Mouse (Mus musculus) mesoderm, embryonic 11.5 days (tissue): ENCODE results near the gene Abhd17c.
"Not testable (repeated sequence)": the region's sequence is repeated elsewhere in the genome, so short reads cannot be mapped to it uniquely, and the experiment has no call there.

Experiments used
- DNase-seq: peaks from one replicate; pipeline ENCODE4 v3.0.0-alpha.2; 2012; ENCODE audit warnings: low read depth, low spot score

The Abhd17c gene

DNA sequence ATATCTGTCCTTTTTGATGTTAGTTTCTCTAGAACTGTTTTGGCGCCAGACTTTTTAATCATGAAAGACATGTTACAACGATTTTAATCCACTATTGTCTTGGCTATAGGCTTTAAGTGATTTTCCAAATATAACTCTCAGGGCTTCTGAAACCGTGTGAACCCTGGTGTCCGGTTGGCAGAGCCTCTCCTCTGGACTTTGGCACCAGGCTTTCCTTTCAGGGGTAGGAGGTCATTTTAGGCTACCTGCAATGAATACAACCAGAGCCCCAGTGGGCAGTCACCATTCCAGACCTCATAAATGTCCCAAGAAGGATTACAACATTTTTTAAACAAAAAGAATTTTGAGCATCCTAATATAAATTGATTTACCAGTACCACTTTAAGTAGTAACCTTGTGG lies 1.1 kb upstream of the Abhd17c start:
- no peak for DNase-seq

GRCm38 (mm10) chr7:84152374-84152773 lies 681 bp upstream of the Abhd17c start:
- no peak for DNase-seq

GRCm38 (mm10) chr7:84151960-84152334 lies 254 bp upstream of the Abhd17c start:
- peak; percentile 96 for DNase-seq

DNA sequence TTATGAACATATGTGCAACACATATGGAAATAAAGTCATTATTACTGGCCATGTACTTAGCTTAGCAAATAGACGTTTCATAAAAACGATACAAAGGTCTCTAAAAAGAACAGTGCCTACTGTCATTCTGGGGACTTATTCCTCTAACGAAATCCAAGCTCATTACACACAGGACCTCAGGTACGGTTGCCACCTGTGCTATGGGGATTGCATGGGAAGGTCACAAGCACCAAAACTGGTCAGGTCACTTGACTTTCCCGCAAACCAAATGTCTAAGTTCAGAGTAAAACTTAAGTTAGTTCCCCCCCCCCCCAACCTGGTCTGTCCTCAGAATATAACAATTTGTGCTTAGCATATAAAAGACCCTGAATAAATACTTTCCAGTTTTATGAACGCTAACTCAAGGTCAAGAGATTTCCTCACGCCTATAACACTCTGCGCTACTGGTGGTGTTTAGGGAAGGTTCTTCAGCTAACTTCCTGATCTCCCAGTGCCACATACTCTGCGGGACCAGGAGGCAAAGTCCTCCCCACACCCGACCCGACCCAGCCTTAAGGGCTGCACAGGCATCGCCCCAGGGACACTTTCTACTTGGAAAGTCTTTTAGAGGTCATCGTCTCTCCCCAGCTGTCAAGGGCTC lies 1.2 kb downstream of the Abhd17c start:
- DNase-seq, result no peak

GRCm38 (mm10) chr7:84149821-84150220 lies 1.9 kb downstream of the Abhd17c start:
- no peak for DNase-seq

DNA sequence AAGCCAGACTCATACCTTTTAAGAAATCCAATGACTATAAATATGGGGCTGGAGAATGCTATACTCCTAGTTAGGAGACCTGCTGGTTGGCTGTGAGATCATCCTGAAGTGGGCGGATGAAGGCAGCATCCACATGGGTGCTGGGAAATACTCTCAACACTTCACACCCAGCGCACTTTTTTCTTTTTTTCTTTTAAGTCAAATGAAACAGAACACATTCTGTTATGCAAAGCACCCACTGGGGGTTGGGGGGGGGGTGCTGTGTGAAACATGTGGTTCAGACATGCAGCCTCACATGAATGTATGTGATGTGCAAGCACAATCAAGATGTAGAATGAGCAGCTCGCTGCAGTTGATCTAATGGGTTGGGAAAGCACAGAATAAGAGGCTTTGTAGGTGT lies 2.8 kb downstream of the Abhd17c start:
- no peak for DNase-seq

DNA sequence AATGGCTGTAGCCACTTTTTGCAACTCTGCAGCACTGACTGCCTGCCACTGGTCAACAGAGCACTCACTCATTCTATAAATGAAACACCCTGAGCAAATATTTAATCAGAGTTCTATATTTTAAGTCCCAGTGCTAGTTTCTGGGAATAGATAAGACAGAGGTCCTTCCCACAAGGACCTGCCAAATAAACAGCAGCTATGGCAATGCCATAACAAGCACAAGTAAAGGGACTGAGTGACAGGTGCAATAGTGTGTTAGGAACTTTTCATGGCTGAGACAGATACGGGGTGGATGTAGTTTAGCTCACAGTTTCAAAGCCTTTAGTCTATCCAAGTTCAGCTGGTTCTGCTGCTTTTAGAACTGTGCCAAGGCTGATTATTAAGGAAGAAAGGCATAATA lies 3.9 kb downstream of the Abhd17c start:
- DNase-seq, result no peak

DNA sequence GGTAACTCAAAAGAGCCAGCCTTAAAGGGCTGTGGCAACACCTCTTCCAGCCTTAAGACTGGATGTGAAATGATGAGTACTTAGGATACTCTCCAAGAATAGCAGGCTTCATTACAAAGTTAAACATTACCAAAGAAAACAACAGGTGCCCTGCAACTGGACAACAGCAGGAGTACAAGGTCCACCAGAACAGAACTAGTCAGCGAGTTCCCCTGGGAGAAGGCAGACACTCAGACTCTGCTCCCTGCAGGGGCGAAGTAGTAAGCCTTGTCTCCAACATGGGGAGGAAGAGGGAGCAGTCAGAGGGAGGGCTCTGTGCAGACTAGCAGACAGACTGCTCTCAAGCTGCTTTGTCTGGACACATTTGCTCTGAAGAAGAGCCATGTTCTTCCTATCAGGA lies 6.1 kb downstream of the Abhd17c start:
- no peak for DNase-seq

- DNase-seq, result no peak
These were observed 8.8 kb downstream of the Abhd17c start for GRCm38 (mm10) chr7:84142736-84143473.

DNA sequence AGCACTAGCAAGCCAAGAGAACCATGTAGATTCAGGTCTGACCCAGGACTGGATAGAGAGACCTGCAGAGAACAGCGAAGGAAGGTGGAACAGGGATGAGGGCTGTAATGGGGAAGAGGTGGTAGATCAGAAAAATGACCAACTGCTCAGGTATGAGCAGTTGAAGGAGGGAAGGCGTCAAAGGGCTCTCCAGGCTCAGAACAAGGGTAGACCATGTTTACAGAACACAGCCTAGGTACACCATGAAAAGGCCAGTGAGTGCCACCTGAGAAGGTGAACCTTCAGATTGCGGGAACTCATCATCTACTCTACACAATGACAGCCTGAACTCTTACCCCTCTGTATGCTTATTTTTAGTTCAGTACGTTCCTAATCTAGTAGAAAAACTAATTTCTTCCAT lies 9.5 kb downstream of the Abhd17c start:
- no peak for DNase-seq

DNA sequence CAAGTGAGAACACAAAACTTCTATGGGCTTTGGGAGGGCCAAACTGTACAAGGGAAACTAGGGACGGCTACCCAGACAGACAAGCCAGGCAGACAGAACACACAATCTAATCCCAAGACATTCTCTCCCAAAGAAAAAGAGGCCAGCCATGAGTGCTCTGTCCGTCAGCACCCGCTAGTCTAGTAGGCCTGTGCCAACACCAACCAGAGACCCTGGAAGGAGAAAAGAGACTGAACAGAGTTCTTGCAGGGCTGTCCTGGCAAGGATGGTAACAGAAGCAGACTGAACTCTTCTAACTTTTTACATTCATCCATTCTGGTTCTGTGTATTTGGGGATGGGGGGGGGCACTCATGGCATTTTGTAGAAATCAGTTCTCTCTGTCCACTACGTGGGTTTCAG lies 12.1 kb downstream of the Abhd17c start:
- DNase-seq, result no peak

GRCm38 (mm10) chr7:84138731-84139130 lies 13.0 kb downstream of the Abhd17c start:
- no peak for DNase-seq

GRCm38 (mm10) chr7:84137779-84138178 lies 13.9 kb downstream of the Abhd17c start:
- DNase-seq, result no peak

DNA sequence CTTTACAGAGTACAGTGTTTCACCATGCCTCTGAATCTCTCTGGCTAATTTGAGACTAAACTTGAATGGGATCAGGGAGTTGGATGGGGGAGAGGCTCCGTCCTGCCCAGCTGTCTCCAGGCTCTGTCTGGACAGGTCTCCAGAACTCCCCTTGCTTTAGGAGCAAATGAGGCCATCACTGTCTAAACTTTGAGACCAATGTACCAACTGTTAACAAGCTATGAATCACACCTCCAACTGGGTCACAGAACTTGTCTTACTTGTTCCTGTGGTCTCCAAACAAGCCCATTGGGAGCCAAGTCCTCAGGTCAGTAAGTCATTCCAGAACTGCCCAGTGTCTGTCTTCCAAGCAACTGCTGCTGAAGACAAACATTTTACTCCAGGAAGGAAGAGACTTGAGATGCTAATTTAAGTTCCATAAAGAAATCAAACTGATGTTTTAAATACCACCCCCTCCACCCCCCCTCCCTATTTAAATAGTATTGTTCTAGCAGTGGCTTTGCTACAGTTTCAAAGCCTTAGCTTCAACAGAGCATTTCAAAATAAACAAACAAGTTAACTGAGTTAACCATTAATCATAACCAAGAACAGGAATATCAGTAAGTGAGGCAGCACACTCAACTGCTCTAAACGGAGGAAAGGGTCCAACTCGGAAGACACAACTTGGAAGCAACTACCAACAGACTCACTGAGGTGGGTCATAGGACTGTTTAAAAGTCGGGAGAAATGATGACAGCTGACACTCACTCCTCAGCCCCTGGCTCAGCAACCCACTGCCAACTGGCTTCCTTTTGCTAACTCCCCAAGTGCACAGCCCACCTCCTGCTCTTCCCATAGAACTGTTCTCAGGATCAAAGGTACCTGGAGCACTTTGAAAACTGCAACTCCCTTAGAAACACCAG lies 15.6 kb downstream of the Abhd17c start:
- DNase-seq, result no peak

DNA sequence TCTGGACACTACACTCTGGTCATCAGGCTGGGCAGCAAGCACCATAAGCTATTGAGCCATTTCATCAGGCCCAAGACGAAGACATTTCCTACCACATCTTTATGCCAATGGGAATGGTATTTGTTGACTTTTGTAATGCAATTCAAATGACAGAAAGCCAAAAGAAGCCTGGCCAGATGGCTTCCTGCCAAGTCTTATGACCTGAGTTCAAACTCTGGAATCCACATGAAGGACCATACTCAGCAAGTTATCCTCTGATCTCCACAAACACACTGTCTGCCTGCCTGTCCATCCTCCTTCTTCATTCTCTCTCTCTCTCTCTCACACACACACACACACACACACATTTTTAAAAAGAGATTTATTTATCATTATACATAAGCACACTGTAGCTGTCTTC lies 19.0 kb downstream of the Abhd17c start:
- DNase-seq, result no peak

- DNase-seq, result no peak
These were observed 20.0 kb downstream of the Abhd17c start for GRCm38 (mm10) chr7:84131736-84132135.

DNA sequence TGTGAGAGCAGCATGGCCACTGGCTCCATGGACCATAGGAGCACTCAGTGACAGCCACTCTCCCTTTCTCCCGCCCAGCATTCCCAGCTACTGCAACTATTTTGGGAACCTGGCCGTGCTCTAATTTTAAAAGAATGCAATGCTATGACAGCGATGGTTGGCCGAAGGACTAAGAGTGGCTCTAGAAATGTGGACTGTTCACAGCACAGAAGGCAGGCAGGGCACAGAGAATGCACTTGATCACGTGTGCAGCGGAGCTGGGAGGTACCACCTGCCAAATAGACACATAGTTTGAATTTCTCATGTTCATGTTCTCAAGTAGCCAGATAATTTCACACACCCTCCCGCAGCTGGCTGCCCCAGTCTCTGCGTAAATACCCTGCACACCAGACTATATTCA lies 23.0 kb downstream of the Abhd17c start:
- peak; percentile 26 for DNase-seq

DNA sequence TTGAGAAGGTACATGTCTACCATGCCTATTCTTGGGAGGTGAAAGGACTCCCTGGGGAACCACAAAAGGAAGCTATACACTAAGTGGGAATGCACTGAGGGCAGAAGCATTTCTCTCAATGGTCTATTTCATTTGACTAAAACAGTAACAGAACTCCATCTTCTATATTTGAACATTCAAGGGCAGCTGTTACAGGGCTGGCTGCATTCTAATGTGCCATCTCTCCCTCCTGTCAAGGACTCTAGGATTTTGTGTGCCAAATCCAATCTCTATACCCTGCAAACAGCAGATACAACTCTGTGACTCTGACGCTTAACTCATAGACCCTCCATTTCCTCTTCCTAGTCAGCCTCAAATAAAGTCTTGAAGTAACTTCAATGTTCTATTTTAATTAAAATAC lies 26.0 kb downstream of the Abhd17c start:
- no peak for DNase-seq

DNA sequence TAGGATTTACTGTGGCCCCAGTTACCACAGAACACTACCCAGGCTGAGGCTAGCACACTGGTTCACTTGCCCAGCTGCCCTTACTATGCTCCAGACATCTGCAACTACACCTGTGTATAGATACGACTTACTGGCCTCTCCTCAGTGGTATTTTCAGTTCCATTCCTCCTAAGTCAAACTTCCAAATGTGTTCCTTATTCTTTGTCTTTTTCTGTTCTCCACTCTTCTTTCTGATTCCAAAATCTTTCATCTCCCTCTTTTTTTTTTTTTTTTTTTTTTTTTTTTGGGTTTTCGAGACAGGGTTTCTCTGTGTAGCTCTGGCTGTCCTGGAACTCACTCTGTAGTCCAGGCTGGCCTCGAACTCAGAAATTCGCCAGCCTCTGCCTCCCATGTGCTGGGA lies 28.0 kb downstream of the Abhd17c start:
- not testable (repeated sequence) for DNase-seq

- no peak for DNase-seq
These were observed 29.9 kb downstream of the Abhd17c start for GRCm38 (mm10) chr7:84121778-84122177.

DNA sequence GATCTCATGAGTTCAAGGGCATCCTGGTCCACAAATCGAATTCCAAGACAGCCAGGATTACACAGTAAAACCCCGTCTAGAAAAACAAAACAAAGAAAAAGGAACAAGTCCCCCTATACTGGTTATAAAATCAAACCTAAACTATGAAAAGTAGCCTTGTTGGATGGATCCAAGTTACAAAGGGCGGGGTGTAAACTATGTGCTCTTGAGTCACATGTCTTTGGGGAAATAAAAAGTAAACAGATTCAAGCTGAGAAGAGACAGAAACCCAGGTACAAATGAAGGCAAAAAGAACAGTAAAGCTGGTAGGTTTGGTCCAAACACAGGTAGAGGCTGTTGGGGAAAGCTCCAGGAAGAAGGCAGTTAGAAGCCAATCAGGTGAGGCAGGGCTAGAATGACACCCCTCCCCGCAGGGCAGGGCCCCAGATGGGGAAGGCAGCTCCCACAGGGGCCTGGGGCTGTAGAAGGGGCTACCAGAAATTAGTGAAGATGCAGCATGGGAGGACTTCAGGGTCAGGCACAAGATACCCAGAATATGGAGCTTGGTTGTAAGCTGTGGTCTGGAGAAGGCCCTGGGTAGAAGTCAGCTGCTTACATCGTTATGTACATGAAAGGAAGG lies 31.4 kb downstream of the Abhd17c start:
- no peak for DNase-seq
